Mouse (Mus musculus): ENCODE results near the gene Rap2b. TPM values are rescaled to one million over a fixed set of nuclear protein-coding genes. Genes with fewer than 3 reads are reported as not detected.

Rap2b gene
- polyA plus RNA-seq, 1 experiment = 1.6 TPM

DNA sequence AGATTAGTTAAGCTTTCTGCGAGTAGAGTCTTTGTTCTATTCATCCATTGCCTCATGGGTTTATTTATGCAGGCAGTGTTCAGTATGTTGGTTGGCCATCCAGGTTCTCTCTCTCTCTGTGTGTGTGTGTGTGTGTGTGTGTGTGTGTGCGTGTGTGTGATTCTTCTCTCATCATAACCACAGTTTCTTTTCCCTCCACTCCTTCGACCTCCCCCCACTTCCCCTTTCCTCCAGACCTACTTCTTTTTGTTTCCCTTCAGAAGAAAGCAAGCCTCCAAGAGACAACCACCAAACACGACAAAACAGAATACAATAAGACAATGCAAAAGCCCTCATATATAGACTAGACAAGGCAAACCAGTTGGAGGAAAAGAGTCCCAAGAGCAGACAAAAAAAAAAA, 45.5 kb downstream of the Rap2b start:
- H3K36me3 ChIP-seq (ENCODE audit: control insufficient read depth, insufficient read depth, low read length) = no peaks in the 10 kb centered on the region
- H3K27me3 ChIP-seq (ENCODE audit: control insufficient read depth, insufficient read depth, low read length) = no peaks in the 10 kb centered on the region
- no peak overlapping the region for H3K4me3 ChIP-seq (ENCODE audit: control insufficient read depth, low read depth, low read length)
- H3K27ac ChIP-seq (ENCODE audit: control insufficient read depth, insufficient read depth, low read depth, low read length) = no peak overlapping the region
- no peaks in the 10 kb centered on the region for H3K4me1 ChIP-seq (ENCODE audit: control insufficient read depth, insufficient read depth, low read length)
- TF ChIP-seq CTCF (IDR thresholded peaks at IDR 0.05; ENCODE audit: control insufficient read depth, insufficient read depth, insufficient replicate concordance, low read depth, low read length) (no peak), POLR2A (IDR thresholded peaks at IDR 0.05; ENCODE audit: control insufficient read depth, low read depth, low read length) (no peak)

DNA sequence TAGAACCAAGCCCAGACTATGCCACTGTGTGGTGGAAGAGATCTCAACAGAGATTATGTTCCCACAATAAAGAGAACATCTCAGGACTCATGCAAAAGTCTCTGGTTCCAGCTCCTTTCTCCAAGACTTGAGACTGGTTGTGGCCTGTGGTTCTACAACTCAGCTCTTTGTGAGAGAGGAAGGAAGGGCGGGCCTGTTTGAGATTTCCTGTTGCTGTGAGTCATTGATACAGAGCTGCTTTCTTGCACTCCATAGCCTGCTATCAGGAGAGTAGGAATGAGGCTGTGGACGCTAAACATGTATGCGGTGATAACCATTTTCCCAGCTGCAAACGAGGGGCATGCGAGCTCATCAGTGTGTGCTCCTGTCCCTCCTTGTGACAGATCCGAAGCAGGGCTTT, 48.2 kb downstream of the Rap2b start:
- Histone ChIP-seq H3K27me3 (ENCODE audit: control insufficient read depth, insufficient read depth, low read length) (no peaks in the 10 kb centered on the region), H3K4me1 (ENCODE audit: control insufficient read depth, insufficient read depth, low read length) (no peaks in the 10 kb centered on the region), H3K4me3 (ENCODE audit: control insufficient read depth, low read depth, low read length) (no peak overlapping the region), H3K36me3 (ENCODE audit: control insufficient read depth, insufficient read depth, low read length) (no peaks in the 10 kb centered on the region), H3K27ac (ENCODE audit: control insufficient read depth, insufficient read depth, low read depth, low read length) (no peak overlapping the region)
- TF ChIP-seq POLR2A (IDR thresholded peaks at IDR 0.05; ENCODE audit: control insufficient read depth, low read depth, low read length) (no peak), CTCF (IDR thresholded peaks at IDR 0.05; ENCODE audit: control insufficient read depth, insufficient read depth, insufficient replicate concordance, low read depth, low read length) (no peak)

DNA sequence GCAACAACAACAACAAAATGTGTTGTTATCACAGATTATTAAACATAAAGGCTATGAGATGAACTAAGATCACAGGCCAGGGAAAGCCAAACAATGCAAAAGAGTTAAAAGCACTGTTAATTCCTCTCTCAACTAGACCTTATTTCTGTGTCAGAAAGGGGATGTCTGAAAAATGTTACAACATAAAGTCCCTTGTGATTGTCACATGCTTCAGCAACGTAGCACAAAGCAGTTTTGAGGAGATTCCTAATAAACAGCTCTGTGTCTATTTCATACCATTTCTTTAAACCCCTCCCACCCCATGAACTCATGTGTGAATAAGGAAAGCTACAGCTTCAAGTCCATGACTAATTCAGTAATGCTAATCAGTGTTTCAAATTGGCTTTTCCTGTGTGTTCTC, 54.4 kb downstream of the Rap2b start:
- no peak overlapping the region for H3K27ac ChIP-seq (ENCODE audit: control insufficient read depth, insufficient read depth, low read depth, low read length)
- no peaks in the 10 kb centered on the region for H3K4me1 ChIP-seq (ENCODE audit: control insufficient read depth, insufficient read depth, low read length)
- H3K27me3 ChIP-seq (ENCODE audit: control insufficient read depth, insufficient read depth, low read length) = no peaks in the 10 kb centered on the region
- no peaks in the 10 kb centered on the region for H3K36me3 ChIP-seq (ENCODE audit: control insufficient read depth, insufficient read depth, low read length)
- no peak for TF ChIP-seq CTCF (IDR thresholded peaks at IDR 0.05; ENCODE audit: control insufficient read depth, insufficient read depth, insufficient replicate concordance, low read depth, low read length)
- no peak for TF ChIP-seq POLR2A (IDR thresholded peaks at IDR 0.05; ENCODE audit: control insufficient read depth, low read depth, low read length)
- no peak overlapping the region for H3K4me3 ChIP-seq (ENCODE audit: control insufficient read depth, low read depth, low read length)

Other genes starting within 250 kb of the Rap2b start
- gene B430305J03Rik, start 4.3 kb downstream of the Rap2b start, polyA plus RNA-seq (2012; rRNA removed) = 0.06 and 0.07 TPM in 2 replicates

All from testis, adult 2 months (tissue).